Mouse (Mus musculus) adrenal gland, postnatal 4 days (tissue): ENCODE measurements at regions not wholly inside any gene's neighbourhood (a gene's known extent, or its start where the extent isn't known, plus 50 kb on each side); places are given as distances from the start of the nearest gene placed in this dataset.
"Not testable (repeated sequence)": the region's sequence is repeated elsewhere in the genome, so short reads cannot be mapped to it uniquely, and the experiment has no call there.

Experiments
- DNase-seq, 2 experiments: peaks; one replicate each; pipeline ENCODE4 v3.0.0; 2021 to 2022; ENCODE audit warnings: low spot score in 2 of 2, mixed read lengths in 2 of 2

DNA sequence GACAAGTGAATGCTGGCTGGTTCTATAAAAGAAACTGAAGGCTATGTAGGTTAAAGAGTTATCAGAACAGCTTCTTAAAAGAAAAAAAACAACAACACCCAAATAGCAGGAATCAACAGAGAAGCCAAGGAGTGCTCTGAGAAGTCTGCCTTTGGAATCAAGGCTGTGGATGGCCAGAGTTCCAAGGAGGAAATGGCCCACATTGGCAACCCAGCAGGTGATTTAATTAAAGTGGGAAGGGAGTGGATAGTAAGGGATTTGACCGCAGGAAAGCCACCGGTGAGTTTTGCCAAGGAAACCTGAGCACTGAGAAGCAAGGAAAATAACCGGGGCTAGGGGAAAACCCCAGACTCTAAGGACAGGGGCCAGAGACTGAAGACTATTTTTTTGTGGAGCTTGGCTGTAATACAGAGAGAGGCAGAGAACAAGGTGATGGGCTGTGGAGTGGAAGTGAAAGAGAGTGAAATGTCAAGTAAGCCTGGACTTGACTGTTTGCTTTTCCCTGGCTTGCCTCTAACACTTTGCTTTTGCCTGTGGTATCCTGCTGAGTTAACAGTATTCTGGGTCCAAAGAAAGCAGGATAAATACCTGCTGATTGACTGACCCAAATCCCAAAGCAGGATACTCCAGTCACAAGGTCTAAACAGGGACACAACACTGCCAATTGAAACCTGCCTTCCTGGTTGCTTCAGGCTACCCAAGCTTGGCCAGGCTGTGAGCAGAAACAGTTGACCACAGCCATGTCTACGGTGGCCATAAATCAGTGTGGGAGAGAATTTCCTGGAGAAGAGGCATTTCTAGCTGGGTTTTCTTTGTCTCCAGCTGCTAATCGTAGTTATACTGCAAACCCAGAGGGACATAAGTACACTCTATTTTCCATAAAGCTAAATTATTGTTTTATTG is 125.9 kb downstream of the Arrdc3 start:
- no peak for DNase-seq

DNA sequence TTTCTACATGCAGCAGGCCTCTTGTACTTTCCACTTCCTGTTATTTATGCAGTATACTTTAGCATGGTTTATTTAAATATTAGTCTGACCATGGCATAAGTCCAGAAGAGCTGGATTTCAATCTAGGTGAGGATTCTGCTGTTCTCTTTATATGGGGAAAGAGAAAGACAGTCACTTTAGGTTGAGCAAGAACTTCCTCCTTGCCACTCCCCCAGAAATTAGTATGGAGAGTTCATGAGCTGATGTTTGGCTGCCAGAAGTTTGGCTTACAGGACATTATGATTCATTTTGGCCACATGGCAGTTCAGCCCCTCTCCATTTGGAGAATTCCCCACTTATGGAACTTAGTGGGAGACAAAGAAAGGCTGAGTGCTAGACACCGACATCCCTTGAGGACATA is 130.8 kb downstream of the Arrdc3 start:
- DNase-seq, result no peak

DNA sequence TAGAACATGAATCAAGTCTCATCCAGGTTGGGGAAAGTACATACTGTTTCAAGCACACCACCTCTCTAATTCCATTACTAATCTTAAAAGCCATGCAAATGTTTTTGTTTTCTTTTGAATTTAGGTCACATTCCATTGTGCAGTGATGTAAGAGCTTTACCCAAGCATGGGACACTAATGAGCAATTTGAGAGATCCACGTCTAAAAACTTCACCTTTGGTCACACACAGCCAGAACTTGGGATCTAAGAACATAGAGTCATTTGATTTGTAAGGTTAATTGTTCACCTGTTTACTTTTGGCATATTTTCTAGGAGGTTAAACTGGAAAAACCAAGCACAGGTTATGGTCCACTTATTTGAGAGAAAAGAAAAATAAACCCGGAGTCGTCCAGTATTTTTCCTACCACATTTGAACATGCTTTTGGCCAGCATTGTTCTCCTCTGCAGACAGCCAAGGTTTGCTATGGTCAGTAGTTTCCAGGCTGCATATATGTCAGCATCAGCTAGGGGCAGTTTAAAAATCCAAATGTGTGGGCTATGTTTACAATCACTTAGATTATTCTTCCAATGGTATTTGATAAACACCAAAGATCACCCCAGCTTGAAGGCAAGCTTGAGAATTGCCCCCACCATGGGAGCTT is 137.0 kb downstream of the Arrdc3 start:
- DNase-seq, result no peak

DNA sequence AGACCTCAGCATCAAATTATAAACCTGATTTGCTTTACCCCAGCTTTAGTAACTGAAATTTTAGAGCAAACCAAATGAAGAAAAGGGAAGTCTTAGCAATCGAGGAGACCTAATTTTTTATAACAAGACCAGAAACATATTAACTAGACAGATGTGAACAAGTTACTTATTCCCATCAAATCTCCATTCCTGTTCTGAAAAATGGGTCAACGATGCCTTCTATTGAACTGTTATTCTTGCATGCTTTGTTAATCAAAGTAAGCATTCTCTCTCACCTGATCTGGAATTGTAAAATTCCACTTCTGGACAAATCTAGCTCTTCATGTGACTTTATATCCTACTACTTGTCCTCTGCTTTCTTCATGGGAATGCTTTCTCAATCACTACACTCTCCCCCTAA is 137.6 kb downstream of the Arrdc3 start:
- no peak for DNase-seq

DNA sequence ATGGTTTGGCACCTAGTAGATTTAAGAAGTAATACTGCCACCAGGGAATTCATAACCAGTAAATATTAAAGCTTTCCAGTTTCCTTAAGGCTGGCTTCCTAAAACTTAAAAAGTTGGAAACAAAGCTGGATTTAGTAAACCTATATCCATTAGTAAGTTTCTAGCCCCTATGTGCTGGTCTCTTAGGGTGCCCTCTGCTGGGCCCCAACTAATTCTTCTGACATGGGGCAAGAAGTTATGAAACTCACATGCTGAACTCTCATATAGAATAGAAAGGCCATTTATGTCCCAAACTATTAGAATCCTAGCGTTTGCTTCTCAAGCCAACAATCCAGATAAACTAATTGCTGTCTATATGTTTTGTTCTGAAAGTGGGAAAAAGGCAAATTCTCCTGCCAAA is 139.2 kb downstream of the Arrdc3 start:
- DNase-seq, result no peak

DNA sequence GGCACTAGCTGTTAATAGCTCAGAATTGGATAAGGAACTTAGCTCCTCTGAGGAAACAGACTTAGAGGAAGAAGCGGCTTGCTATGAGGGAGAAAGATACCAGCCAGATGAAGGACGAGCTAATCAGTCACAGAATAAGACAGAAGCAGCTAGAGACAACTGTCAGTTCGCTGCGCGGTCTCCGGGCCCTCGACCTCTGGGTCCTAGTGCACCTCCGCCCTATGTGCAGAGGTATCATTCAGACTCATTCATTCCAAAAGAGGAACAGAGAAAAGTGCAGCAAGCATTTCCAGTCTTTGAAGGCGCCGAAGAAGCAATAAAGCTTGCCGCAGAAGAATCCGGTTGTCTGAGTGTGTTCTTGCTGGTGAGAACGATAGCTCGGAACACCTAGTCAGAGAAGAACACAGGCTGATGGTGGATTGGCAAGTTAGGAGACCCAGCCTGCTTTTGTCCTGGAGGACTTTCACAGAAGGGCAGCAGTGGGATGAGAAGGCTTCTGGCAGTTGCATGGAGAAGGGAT is 142.1 kb downstream of the Arrdc3 start:
- DNase-seq, result not testable (repeated sequence)

DNA sequence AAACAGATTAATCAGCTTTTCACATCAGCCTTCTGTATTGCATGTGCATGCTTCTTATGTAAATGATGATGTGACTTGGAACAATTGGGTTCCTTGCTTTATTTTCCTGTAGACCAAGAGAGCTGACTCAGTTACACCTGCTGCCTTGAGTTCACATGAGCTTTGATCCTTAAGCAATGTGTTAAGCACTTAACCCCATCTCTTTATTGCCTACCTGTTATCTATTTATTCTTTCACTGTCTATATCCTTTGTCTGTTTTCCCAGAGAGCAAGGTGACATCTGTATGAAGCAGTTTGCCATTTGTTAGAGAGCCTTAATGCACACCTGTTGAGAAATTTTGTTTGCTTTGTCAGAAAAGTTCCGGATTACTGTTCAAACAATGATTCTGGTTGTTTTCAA is 154.1 kb downstream of the Arrdc3 start:
- no peak for DNase-seq

DNA sequence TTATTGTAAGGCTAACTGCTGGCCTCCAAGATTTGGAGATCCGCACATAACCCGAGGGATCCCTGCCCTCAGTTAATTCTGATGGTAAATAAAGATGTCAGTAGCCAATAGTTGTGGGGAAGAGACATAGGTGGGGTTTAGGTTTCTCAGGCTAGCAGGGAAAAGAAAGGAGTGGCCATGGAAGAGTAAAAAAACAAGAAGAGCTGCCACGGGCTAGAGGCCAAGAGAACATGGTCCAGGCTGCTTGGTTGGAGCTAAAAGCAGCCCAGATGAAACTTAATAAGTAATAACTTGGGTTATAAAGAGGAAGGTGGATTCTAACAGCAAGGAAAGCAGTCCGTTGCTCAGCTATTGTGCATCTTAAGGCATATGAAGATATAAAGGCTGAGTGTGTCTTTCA is 155.6 kb downstream of the Arrdc3 start:
- no peak for DNase-seq

DNA sequence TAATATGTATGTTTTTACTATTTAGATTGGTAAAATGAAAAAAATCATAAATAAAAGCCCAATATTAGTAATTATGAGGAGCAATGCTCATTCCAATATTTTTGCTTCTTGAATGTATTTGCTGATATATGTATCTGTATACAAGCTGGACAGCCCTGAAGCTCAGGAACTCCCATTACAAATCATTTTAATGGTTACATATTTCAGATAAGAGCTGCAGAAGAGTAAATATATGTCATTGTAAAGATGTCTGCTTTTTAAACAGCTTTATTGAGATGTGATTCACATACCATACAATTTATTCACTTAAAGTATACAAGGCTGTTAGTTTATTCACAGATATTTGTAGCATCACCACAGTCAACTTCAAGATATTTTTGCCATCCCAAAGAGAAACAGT is 157.3 kb downstream of the Arrdc3 start:
- DNase-seq, result no peak

DNA sequence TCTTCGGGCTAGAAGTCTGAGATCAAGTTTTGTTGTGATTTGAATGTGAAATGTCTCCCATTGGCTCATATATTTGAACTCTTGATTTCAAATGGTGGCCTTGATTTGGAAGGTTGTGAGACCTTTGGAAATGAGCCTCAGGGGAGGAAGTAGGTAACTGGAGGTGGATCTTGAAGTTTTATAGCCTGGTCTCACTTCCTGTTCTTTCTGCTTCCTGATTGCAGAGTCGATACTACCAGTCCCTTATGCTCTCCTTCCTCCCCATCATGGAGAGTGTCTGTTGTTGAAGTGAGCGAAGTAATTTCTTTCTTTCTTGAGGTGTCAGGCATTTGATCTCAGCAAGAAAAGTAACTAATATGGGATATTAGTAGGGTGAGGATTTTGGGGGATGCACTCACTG is 158.5 kb downstream of the Arrdc3 start:
- DNase-seq, result no peak
